In the genomic region with DNA sequence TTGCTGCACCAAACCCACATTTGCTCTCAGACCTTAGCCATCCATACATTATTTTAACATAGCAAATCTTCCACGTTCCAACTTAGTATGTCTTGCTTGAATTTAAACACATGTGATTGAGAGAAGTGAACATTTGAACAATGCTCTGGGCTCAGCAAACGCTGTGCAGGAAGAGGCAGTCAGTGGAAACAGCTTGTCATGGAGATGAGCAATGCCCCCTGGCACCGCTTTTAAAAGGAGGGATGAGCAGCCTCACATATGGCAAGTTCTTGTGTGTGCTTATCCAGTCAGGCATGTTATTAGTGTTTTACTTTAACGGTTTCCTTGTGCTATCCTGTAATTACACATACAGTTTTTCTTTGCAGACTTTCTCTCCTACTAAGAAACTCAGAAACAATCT, we compare ENCODE assay signal across 14 mouse cellular contexts. TPM values are rescaled to one million over a fixed set of nuclear protein-coding genes. Genes with fewer than 3 reads are reported as not detected.
DNase-seq lines count a peak whose midpoint lies in the region; ATAC-seq lines count a peak whose summit lies in the region.
"Had no signal": no experiment of that assay in that cellular context is flagged by ENCODE, and none has a peak within 500 bp of the region (broad histone marks: within the 10 kb centered on the region; RNA-seq: fewer than 3 reads in every experiment).

No protein-coding gene starts in this region.

- no peaks in the 10 kb centered on the region for H3K4me1 ChIP-seq in limb, embryonic 10.5 days
- H3K4me1 ChIP-seq: liver, embryonic 15.5 days; stomach, embryonic 15.5 days had no signal

- H3K36me3 ChIP-seq in limb, embryonic 10.5 days, result no peaks in the 10 kb centered on the region
- H3K36me3 ChIP-seq: embryonic facial prominence, embryonic 13.5 days; liver, embryonic 15.5 days; stomach, embryonic 15.5 days had no signal

- no peaks in the 10 kb centered on the region for H3K27me3 ChIP-seq in limb, embryonic 10.5 days (ENCODE audit: low read depth, poor library complexity, severe bottlenecking)
- H3K27me3 ChIP-seq: CH12.LX; embryonic facial prominence, embryonic 13.5 days; liver, embryonic 15.5 days; stomach, embryonic 15.5 days had no signal

- peak; percentile 84 for ATAC-seq in cerebellum, adult (ENCODE audit: insufficient number of reproducible peaks, low FRiP score, low TSS enrichment)

- H3K9me3 ChIP-seq in limb, embryonic 10.5 days (replicated peaks), result no peaks in the 10 kb centered on the region
- H3K9me3 ChIP-seq: embryonic facial prominence, embryonic 13.5 days; liver, embryonic 15.5 days; stomach, embryonic 15.5 days had no signal

- H3K27ac ChIP-seq in limb, embryonic 10.5 days, result no peak overlapping the region
- H3K27ac ChIP-seq: embryonic facial prominence, embryonic 13.5 days; liver, embryonic 15.5 days; stomach, embryonic 15.5 days had no signal

- DNase-seq in kidney, postnatal 4 days, result peak; percentile 3 to 11
- DNase-seq in kidney, adult 18-20 months, result no peak
- DNase-seq in Muller cell, postnatal 12 days (ENCODE audit: inconsistent ontology term), result peak; percentile 42
- peak; percentile 58 to 59 for DNase-seq in cerebellum, postnatal 36 days
- no peak for DNase-seq in limb, embryonic 10.5 days (ENCODE audit: low spot score)
- DNase-seq in c-Kit-positive CD71-positive TER-119-positive erythroid progenitor cells, embryonic 14.5 days (ENCODE audit: low spot score), result no peak
- DNase-seq: kidney, postnatal 25 days; lung, postnatal 4 days; thymus, postnatal 36 days had no signal

- 82% methylated on average over 4 of the region's 4 CpGs for WGBS in limb, embryonic 10.5 days

- no peak overlapping the region for H3K4me3 ChIP-seq in limb, embryonic 10.5 days
- H3K4me3 ChIP-seq: embryonic facial prominence, embryonic 13.5 days; liver, embryonic 15.5 days; stomach, embryonic 15.5 days had no signal

RNA-seq across cellular contexts. Expression of gene Map2, which starts 46.4 kb away (rescaled TPM):
- polyA plus RNA-seq in limb, embryonic 10.5 days (2016; fragmentation: Nextera tagmentation; extraction: Ambion mirVana), result 11.2 and 14.8 TPM in 2 replicates

Comparison
In these comparisons a context has a peak if more than half of its experiments do, and no peak if none do; other contexts are left out.
1. DNase-seq: peak in kidney, postnatal 4 days (2 of 2), Muller cell, postnatal 12 days (single experiment) and cerebellum, postnatal 36 days (2 of 2); none in kidney, adult 18-20 months (single experiment), limb, embryonic 10.5 days (single experiment) and c-Kit-positive CD71-positive TER-119-positive erythroid progenitor cells, embryonic 14.5 days (single experiment).